Mouse (Mus musculus): ENCODE measurements at regions not wholly inside any gene's neighbourhood (a gene's known extent, or its start where the extent isn't known, plus 50 kb on each side); places are given as distances from the start of the nearest gene placed in this dataset.

DNA sequence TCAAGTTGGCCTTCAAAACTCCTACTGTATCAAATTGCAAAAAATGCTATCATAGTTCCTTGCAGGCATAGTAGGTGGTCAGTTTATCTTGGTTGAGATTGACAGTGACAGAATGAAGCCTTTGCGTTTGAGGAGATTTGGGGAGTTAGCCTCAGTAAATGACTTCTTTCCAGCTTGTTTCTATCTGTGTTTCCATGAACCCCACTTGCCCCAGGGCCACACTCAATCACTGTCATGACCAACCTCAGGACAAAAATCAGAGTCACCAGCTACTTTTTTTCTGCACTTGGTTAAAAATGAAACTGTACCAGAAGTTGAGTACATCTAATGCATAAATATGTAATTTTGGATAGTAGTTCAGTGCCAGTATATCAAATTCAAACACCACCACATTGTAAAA is 287.7 kb upstream of the Arid1b start:
- no peak for DNase-seq (ENCODE audit: low spot score)

DNA sequence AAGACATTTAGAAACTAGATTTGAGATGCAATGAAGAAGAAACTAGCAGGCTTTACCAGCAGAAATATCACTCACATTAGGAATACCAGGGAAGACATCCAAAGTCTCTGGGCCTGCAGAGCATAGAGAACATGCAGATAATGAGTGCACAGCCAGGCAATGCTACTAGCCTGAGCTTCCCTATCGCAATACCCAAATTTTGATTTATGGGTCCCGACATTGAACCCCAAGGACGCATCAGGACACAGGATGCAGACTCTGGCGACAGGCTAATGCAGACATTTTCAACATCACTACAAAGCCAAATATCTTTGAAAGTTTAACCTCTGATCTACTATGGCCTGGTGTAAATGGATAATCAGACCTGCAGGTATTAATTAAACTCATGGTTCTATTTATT is 273.1 kb upstream of the Arid1b start:
- no peak for DNase-seq (ENCODE audit: low spot score)

DNA sequence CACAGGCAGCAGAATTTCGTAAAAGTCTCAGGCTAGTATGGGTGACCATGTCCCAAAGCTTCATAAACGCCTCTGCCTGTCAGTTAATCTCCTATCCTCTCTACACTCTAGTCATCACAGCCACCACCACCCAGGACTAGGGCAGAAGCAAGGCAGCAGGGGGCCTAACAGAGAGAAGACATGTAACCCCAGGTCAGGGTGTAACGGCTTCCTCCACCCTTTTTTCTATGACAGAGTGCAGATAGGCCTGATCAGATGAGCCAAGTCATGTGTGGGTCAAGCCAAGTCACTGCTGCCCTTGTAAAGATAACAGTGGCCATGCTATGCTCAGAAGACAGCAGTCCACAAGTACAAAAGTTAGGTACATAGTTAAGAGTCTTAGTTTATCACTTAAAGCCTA is 270.1 kb upstream of the Arid1b start:
- no peak for DNase-seq (ENCODE audit: low spot score)

DNA sequence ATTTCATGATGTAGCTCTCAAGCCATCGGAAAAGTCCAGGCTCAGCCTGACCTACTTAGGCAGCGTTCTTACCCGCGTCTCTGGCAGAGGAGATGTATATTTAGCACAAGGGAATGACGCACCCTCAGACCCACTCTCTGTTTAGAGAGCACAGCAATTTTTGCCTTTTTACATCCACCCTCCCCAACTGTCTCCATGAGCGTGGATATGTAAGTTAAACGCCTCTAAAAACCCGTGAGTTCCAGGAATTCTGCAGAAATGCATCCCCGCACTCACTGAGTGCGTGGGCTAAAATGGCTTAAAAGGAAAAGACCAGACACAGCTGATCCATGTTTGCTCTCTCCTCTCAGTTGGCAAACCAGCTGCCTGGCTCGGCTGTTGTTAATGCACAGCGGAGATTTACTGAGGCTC is 267.8 kb upstream of the Arid1b start:
- DNase-seq (ENCODE audit: low spot score), result no peak

GRCm38 (mm10) chr17:4734412-4734881 is 259.7 kb upstream of the Arid1b start:
- DNase-seq (ENCODE audit: low spot score), result no peak

- no peak for DNase-seq (ENCODE audit: low spot score)
Measured at GRCm38 (mm10) chr17:4735185-4735584, 258.9 kb upstream of the Arid1b start.

DNA sequence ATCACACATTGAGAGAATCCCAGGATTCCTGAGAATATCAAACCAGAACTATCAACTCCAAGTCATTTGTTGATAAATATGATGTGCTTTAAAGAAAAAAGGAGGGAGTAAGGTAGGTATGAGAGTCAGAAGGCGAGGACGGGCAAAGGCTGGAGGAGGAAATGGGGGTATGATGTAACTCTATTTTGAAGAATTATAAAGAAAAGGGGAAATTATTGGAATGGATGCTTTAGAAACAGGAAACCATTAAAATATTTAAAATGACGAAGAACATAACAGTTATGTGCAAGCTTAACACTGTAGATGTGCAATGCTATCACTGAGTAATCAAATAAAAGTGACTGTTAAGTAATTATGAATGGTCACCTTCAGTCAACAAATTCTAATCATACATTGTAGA is 257.4 kb upstream of the Arid1b start:
- no peak for DNase-seq (ENCODE audit: low spot score)

- no peak for DNase-seq (ENCODE audit: low spot score)
Measured at GRCm38 (mm10) chr17:4738717-4739485, 255.2 kb upstream of the Arid1b start.

DNA sequence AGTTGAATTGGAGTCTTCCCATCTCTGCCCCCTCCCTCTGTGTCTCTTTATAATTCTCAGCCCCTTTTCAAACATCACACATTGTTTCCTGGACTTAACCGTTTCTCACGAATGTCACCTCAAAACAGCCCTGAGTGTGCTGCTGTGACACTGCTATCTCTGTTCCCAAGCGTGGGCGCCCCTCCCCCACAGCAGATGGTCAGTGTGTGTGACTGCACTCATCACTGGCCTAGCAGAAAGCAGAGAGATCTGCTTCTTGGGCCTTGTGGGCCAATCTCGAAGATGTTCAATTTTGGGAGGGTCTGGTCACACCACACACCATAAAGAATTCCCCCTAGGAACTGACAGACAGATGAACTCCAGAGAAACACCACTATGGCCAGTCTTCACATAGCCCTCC is 253.3 kb upstream of the Arid1b start:
- DNase-seq (ENCODE audit: low spot score), result no peak

- DNase-seq (ENCODE audit: low spot score), result no peak
Measured at GRCm38 (mm10) chr17:4742314-4742713, 251.8 kb upstream of the Arid1b start.

GRCm38 (mm10) chr17:4762956-4763355 is 231.2 kb upstream of the Arid1b start:
- DNase-seq (ENCODE audit: low spot score), result no peak

- DNase-seq (ENCODE audit: low spot score), result no peak
Measured at GRCm38 (mm10) chr17:4765723-4766122, 228.4 kb upstream of the Arid1b start.

- DNase-seq (ENCODE audit: low spot score), result no peak
Measured at GRCm38 (mm10) chr17:4767947-4768522, 226.1 kb upstream of the Arid1b start.

DNA sequence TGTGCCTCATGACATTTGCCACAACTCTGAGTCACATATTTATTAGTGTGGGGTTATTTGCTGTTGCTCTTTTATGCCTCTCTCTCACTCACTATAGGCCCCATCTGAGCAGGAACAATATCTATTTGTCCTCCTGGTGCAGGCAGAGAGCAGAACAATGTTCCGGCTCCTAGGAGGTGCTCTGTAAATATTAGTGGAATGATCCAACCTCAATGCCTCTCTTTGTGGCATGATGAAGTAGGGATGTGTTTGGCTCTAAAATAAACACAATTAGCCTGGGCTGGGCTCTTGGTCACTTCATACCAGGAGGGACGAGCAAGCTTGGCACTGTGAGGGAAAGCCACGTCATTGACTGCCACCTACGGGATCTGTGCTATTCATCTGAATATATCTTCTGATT is 224.8 kb upstream of the Arid1b start:
- no peak for DNase-seq (ENCODE audit: low spot score)

DNA sequence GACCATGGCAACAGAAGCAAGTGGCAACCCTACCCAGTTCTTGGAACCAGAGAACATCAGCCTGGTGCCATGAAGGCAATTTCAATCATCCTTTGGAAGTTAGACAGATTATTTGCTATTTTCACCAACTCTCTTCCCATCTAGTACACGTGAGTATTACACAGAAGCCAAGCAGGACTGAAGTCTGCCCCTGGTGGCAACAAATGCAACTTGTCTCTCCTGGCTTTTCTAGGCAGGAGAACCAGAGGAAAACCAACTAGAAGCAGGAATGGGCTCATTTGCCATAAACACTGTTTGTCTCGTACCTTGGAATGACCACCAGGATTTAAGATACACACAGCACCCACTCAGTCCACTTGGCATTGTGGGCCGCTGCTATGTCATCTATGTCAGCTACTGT is 224.1 kb upstream of the Arid1b start:
- no peak for DNase-seq (ENCODE audit: low spot score)

GRCm38 (mm10) chr17:4778161-4778560 is 216.0 kb upstream of the Arid1b start:
- DNase-seq (ENCODE audit: low spot score), result peak; percentile 24

GRCm38 (mm10) chr17:4779017-4779416 is 215.1 kb upstream of the Arid1b start:
- DNase-seq (ENCODE audit: low spot score), result no peak

DNA sequence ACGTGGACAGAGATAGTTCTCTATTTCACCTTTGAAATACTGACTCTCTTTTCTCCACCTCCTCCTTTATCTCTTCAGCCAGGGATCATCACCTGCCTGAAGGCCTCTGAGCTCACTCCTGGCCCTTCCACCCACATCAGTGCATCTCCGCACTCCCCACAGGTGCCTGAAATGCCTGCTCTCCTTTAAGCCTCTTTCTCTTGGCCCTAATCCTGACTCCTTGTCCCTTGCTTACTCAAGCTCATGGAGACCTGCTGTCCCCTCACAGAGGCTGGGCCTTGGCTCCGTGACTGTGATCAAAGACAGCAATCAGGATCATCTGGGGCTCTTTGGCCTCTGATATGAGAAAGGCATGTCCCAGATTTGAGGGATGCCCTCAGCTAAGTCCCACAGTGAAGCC is 212.5 kb upstream of the Arid1b start:
- no peak for DNase-seq (ENCODE audit: low spot score)

DNA sequence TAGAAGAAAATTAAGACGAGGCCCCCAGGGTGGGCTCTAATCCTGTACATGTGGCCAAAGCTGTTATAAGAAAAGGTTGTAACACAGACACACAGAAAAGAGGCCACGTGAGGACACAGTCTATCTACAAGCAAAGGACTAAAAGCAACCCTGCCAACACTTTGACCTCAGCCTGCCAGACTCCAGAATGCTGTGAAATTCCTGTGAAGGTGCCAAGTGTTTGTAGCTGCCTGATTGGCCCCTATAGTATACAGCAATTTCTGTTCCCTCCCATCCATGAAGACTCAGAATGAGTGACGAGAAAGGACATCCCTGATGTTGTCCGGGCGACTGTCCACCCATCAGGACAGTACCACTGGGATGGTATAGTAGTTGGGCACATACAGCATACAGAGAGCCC is 209.8 kb upstream of the Arid1b start:
- no peak for DNase-seq (ENCODE audit: low spot score)

- no peak for DNase-seq (ENCODE audit: low spot score)
Measured at GRCm38 (mm10) chr17:4785281-4785839, 208.8 kb upstream of the Arid1b start.

GRCm38 (mm10) chr17:4786524-4786923 is 207.6 kb upstream of the Arid1b start:
- DNase-seq (ENCODE audit: low spot score), result no peak

GRCm38 (mm10) chr17:4791873-4792272 is 202.3 kb upstream of the Arid1b start:
- no peak for DNase-seq (ENCODE audit: low spot score)

- no peak for DNase-seq (ENCODE audit: low spot score)
Measured at GRCm38 (mm10) chr17:4796241-4796640, 197.9 kb upstream of the Arid1b start.

- no peak for DNase-seq (ENCODE audit: low spot score)
Measured at GRCm38 (mm10) chr17:4804013-4804412, 190.1 kb upstream of the Arid1b start.
